Mouse (Mus musculus) right cerebral cortex, postnatal 14 days (tissue): ENCODE results near the gene Ddx43.
A peak's percentile ranks its signal among the peaks of the same experiment; 100 is the strongest.

Experiments used
- DNase-seq: peaks from one replicate; pipeline ENCODE4 v3.0.0; 2022

Ddx43 gene

DNA sequence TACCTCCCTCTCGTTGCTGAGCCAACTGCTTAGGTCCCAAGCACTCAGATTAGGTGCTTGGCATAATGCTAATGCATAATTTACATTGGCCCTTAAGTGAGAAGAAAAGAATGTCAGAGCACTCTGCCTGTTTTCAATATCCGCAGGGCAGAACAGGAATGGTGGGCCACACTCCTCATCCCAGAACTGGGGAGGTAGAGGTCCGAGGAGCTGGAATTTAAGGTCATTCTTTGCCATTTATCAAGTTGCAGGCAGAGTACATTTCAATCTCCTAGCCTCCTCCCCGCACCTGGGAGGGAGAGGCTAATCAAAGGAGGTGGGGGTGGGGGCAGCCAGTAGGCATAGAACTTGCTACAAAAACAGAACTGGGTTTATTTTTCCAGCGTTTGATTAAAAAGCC is 21.2 kb upstream of the Ddx43 start:
- DNase-seq = no peak

- no peak for DNase-seq
These were observed 20.6 kb upstream of the Ddx43 start for GRCm38 (mm10) chr9:78374885-78375389.

- no peak for DNase-seq
These were observed 20.1 kb upstream of the Ddx43 start for GRCm38 (mm10) chr9:78375486-78375885.

- no peak for DNase-seq
These were observed 18.0 kb upstream of the Ddx43 start for GRCm38 (mm10) chr9:78377546-78377945.

DNA sequence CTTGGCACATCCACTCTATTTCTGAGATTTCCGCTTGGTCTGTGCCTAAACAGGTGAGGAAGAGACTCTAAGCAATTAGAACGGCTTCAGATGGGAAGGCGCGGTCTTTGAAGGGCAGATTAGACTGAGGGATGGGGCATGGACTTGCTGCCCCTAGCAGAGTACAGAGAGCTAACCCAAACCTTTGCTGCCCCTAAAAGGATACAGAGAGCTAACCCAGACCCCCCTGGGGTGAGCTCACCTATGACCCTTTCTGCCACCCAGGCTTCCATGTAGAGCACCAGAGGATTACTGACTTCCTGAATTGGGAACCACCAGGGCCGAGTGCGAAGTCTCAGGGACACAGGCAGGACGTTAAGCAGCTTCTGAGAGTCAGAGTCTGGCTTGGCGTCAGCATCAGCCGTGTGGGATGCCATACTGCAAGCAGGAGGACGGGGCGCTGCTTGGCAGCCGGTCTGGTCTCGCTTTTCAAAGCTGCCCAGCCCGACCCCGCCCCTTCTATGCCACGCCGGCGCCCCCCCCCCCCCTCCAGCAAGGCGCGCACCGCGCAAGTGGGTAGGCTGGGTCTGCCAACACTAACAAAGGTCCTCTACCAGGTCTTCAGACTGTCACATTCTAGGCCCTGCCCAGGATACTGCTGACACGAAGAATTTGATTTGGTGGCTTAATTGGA is 17.3 kb upstream of the Ddx43 start, which contains the start of gene Ooep:
Gene Ooep (minus strand): TSS at position 613 of the 673 bp plus-strand sequence.
- peak; percentile 45 for DNase-seq

GRCm38 (mm10) chr9:78385893-78386292 is 9.7 kb upstream of the Ddx43 start:
- no peak for DNase-seq

GRCm38 (mm10) chr9:78386947-78387346 is 8.6 kb upstream of the Ddx43 start:
- no peak for DNase-seq

DNA sequence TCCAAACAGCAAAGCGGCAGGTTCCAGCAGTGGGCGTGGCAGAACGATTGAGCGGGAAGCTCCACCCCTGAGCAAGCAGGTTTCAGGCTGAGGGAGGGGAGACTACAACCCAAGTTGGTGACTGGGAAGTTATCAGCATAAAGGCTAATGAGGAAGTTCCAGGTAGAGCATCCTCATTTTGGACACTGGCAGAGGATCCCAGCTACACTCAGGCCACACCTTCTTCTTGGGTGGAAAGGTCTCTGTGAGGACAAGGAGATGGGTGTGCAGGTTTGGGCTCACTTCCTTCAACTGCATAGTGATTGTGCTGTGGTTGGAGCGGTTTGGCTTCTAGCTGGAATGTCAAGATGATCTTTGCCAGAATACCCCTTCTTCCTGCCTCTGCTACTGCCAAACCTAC is 5.6 kb upstream of the Ddx43 start:
- no peak for DNase-seq

GRCm38 (mm10) chr9:78393741-78394140 is 1.8 kb upstream of the Ddx43 start:
- no peak for DNase-seq

DNA sequence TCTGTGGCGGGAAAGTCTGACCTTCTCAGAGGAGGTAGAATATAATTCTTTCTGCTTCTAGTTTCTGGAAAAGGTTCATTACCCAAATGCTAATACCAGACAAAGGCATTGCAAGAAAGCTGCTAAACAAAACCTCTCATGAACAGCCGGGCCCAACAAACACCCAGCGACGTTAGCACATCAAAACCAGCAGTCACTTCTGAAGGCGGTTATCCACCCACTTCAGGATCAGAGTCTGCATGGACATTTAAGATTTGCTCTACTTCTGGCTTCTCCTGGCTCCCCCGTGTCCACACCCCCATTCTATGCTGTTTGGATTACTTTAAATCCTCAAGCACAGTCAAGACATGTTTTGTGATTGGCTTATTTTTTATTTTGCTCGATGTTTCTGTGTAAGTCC is 975 bp upstream of the Ddx43 start:
- no peak for DNase-seq

DNA sequence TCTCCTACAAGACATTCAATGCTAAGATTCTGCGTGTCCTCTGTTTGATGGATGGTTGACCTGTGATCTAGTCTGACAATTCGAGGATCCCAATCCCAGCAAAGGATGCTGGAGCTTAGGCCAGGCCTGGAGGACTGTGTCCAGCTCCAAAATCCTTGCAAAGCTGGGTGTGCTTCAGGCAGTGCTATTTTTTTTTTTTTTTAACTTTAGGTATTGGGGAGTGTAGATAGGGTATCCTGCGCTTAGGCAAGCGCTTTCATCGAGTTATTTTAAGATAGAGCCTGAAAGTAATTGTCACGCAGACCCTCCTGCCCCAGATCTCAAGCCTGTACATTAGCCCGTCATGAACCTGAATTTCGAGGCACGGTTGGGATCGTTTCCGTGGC is 340 bp upstream of the Ddx43 start:
- no peak for DNase-seq

- DNase-seq = no peak
These were observed 940 bp downstream of the Ddx43 start for GRCm38 (mm10) chr9:78396517-78396916.

GRCm38 (mm10) chr9:78400570-78400969 is 5.0 kb downstream of the Ddx43 start:
- DNase-seq = no peak

DNA sequence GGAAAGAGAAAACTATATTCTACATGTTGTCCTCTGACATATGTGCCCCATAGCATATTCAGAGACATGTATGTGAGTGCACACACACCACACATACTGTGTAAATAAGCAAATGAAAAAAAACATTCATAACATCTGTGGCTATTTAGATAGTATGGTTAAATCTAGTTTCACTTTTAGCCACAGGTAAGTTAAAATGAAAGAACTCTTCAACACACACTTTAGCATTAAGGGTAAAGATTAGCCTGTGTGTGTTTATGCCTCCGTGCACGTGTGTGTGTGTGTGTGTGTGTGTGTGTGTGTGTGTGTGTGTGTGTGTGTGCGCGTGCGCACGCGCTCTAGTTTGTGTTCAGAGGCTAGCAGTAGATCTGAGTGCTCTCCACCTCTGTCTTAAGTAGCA is 6.0 kb downstream of the Ddx43 start:
- no peak for DNase-seq

DNA sequence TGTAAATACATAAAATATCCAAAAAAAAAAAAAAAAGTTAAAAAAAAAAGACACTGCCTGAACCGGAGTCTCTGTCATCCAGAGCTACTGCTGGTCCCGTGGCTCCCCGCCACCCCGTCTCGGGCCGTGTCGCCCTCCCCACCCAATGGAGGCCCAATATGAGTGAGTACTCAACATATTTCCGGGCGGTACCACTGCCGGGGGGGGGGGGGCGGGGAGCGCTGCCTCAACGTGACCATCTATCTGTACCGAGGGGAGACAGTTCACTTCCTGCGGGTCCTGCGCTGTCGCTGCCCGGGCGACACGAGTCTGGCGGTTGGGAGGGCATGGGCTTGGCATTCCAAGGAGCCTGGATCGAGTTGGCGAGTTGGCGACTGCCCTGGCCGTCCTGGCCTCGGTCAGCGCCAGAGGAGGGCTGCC is 31.8 kb downstream of the Ddx43 start:
- DNase-seq = no peak

GRCm38 (mm10) chr9:78428185-78428584 is 32.6 kb downstream of the Ddx43 start:
- DNase-seq = no peak

- no peak for DNase-seq
These were observed 33.4 kb downstream of the Ddx43 start for GRCm38 (mm10) chr9:78428870-78429432.

DNA sequence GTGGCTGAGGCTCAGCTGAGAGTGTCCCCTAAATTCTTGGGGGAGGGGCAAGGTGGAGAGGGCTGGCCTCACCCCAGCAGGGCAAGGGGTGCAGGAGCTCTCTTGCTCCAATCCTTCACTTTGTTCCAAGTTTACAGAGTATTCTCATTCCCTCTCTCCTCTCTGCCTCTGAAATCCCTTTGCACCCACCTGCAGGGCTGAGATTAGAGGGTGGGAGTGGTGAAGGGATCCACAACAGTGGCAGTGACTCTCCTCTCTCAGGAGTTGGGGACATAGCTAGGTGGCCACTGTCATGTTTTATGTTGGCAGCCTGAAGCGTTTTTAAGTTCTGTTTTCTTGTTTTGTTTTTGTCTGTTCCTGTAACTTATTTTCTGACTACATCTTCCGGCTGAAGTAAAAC is 34.0 kb downstream of the Ddx43 start:
- no peak for DNase-seq

GRCm38 (mm10) chr9:78430486-78430885 is 34.9 kb downstream of the Ddx43 start:
- no peak for DNase-seq

DNA sequence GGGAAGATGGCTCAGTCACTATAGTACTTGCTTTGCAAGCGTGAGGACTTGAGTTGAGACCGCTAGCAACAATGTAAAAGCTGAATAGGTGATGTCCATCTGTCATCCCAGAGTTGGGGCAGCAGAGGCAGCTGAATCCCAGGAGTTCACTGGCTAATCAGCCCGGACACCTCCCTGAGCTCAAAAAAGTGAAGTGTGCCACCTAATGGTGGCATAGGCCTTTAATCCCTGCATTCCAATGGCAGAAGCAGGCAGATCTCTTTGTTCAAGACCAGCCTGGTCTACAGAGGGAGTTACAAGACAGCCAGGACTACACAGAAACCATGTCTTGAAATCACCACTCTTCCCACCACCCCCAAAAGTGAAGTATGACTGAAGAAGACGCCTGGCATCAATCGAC is 36.9 kb downstream of the Ddx43 start:
- no peak for DNase-seq

DNA sequence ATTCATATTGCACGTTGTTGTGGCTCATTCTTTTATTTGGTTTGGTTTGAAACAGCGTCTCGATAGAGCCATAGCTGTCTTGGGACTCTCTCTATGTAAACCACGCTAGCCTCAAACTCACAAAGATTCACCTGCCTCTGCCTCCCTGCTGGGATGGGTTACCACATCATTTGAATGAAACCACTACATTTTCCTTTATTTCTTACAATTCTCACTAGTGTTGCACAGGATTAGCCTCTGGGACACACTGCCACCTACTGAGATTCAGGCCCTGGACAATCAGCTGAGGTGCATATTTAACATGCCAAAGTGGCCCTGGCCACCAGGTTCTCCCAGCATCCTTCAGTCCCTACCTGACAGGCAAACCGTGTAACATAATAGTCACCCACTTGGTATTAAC is 43.8 kb downstream of the Ddx43 start:
- no peak for DNase-seq

DNA sequence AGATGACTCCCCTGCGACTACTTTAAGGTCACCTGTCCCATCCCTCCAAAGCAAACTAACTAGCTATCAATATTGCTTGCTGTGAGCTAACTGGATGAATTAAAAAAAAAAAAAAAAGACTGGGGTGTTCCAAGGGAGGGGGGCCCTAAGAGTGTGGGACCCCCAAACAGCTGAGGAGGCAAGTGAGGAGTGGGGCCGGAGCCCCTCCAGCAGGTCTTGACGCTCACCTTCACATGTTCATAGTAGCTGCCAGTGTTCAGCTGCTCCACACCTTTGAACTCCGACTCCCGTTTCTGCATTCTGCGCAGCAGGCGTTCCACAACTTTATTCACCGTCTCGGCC is 46.6 kb downstream of the Ddx43 start:
- no peak for DNase-seq

- peak; percentile 30 for DNase-seq
These were observed 47.2 kb downstream of the Ddx43 start, which contains the start of gene Cgas for GRCm38 (mm10) chr9:78442579-78443392. Gene Cgas, minus strand, starts transcription at chr9:78443237.

DNA sequence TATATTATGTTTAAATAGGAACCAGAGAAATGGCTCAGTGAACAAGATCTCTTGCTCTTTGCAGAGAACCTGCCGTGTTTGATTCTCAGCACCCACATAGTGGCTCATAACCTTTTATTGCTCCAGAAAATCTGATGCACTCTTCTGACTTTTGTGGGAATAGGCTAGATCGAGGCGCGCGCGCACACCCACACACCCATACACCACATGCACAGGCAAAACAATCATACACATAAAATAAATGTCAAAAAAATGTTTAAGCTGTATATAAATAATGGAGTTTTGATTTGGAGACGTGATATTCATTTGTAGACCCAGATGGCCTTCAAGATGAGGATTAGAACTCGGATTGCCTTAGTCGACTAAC is 52.0 kb downstream of the Ddx43 start:
- no peak for DNase-seq
